Mouse (Mus musculus): ENCODE measurements around the gene Ergic1. TPM values are rescaled to one million over a fixed set of nuclear protein-coding genes. Genes with fewer than 3 reads are reported as not detected.

The Ergic1 gene
- polyA plus RNA-seq, 1 experiment from 2014 or later: 34.4 TPM

- TF ChIP-seq CTCF (IDR thresholded peaks at IDR 0.05; ENCODE audit: low read depth): no peak
- no peak for TF ChIP-seq EP300 (IDR thresholded peaks at IDR 0.05; ENCODE audit: low read depth)
- peaks cover 25% of the 10 kb centered on the region for H3K4me1 ChIP-seq (ENCODE audit: insufficient read depth)
- H3K27ac ChIP-seq (ENCODE audit: low read depth): no peak overlapping the region
- no peaks in the 10 kb centered on the region for H3K9me3 ChIP-seq (ENCODE audit: low read length)
- H3K36me3 ChIP-seq (replicated peaks; ENCODE audit: insufficient read depth, low read length): 0 out of 2 replicates have a peak, but pooled peaks cover 5% of the 10 kb centered on the region
- ATAC-seq (no peak), DNase-seq (no peak)
- no peak overlapping the region for H3K4me3 ChIP-seq (ENCODE audit: low read depth, low read length)
- WGBS (ENCODE audit: insufficient replicate concordance): 75% methylated on average over 5 of the region's 5 CpGs
- H3K27me3 ChIP-seq (ENCODE audit: insufficient read depth, low read length): no peaks in the 10 kb centered on the region
- H3K4me2 ChIP-seq (ENCODE audit: low read depth, low read length): no peak overlapping the region
- no peak overlapping the region for H3K9ac ChIP-seq (replicated peaks)
These were observed 57.2 kb downstream of the Ergic1 start for GRCm38 (mm10) chr17:26618498-26618897.

- 80% methylated on average over 6 of the region's 6 CpGs for WGBS (ENCODE audit: insufficient replicate concordance)
- no peak overlapping the region for H3K4me2 ChIP-seq (ENCODE audit: low read depth, low read length)
- no peaks in the 10 kb centered on the region for H3K9me3 ChIP-seq (ENCODE audit: low read length)
- no peak overlapping the region for H3K4me3 ChIP-seq (ENCODE audit: low read depth, low read length)
- H3K4me1 ChIP-seq (ENCODE audit: insufficient read depth): peaks cover 25% of the 10 kb centered on the region
- peaks cover 6% of the 10 kb centered on the region; the same call in 1 of the 2 replicates for H3K36me3 ChIP-seq (replicated peaks; ENCODE audit: insufficient read depth, low read length)
- TF ChIP-seq EP300 (IDR thresholded peaks at IDR 0.05; ENCODE audit: low read depth) (no peak), CTCF (IDR thresholded peaks at IDR 0.05; ENCODE audit: low read depth) (no peak)
- H3K27ac ChIP-seq (ENCODE audit: low read depth): no peak overlapping the region
- no peak overlapping the region for H3K9ac ChIP-seq (replicated peaks)
- ATAC-seq: no peak
- DNase-seq: no peak
- H3K27me3 ChIP-seq (ENCODE audit: insufficient read depth, low read length): no peaks in the 10 kb centered on the region
These were observed 58.3 kb downstream of the Ergic1 start for GRCm38 (mm10) chr17:26619577-26619976.

GRCm38 (mm10) chr17:26620292-26620691, 59.0 kb downstream of the Ergic1 start:
- Histone ChIP-seq H3K9me3 (ENCODE audit: low read length) (no peaks in the 10 kb centered on the region), H3K27ac (ENCODE audit: low read depth) (peak overlapping the region; percentile 66; the same call in 1 of the 2 replicates), H3K4me2 (ENCODE audit: low read depth, low read length) (no peak overlapping the region), H3K4me3 (ENCODE audit: low read depth, low read length) (no peak overlapping the region), H3K4me1 (ENCODE audit: insufficient read depth) (peaks cover 25% of the 10 kb centered on the region), H3K9ac (replicated peaks) (no peak overlapping the region), H3K27me3 (ENCODE audit: insufficient read depth, low read length) (no peaks in the 10 kb centered on the region), H3K36me3 (replicated peaks; ENCODE audit: insufficient read depth, low read length) (peaks cover 11% of the 10 kb centered on the region; the same call in 1 of the 2 replicates)
- no peak for TF ChIP-seq EP300 (IDR thresholded peaks at IDR 0.05; ENCODE audit: low read depth)
- TF ChIP-seq CTCF (IDR thresholded peaks at IDR 0.05; ENCODE audit: low read depth): 0 out of 2 replicates have a peak, but pooled peaks have one; percentile 10
- WGBS (ENCODE audit: insufficient replicate concordance): 91% methylated on average over 6 of the region's 6 CpGs
- ATAC-seq (no peak), DNase-seq (no peak)

GRCm38 (mm10) chr17:26620786-26621766, 59.8 kb downstream of the Ergic1 start:
- peaks cover 9% of the 10 kb centered on the region; the same call in 1 of the 2 replicates for H3K36me3 ChIP-seq (replicated peaks; ENCODE audit: insufficient read depth, low read length)
- peak; percentile 46 for DNase-seq
- no peak overlapping the region for H3K4me3 ChIP-seq (ENCODE audit: low read depth, low read length)
- peaks cover 25% of the 10 kb centered on the region for H3K4me1 ChIP-seq (ENCODE audit: insufficient read depth)
- H3K9ac ChIP-seq (replicated peaks): 0 out of 2 replicates have a peak overlapping the region, but pooled peaks have one; percentile 6
- H3K27ac ChIP-seq (ENCODE audit: low read depth): peak overlapping the region; percentile 66
- no peaks in the 10 kb centered on the region for H3K27me3 ChIP-seq (ENCODE audit: insufficient read depth, low read length)
- no peak for TF ChIP-seq CTCF (IDR thresholded peaks at IDR 0.05; ENCODE audit: low read depth)
- TF ChIP-seq EP300 (IDR thresholded peaks at IDR 0.05; ENCODE audit: low read depth): no peak
- H3K4me2 ChIP-seq (ENCODE audit: low read depth, low read length): no peak overlapping the region
- whole genome bisulfite sequencing (ENCODE audit: insufficient replicate concordance): 76% methylated on average over 17 of the region's 17 CpGs
- no peaks in the 10 kb centered on the region for H3K9me3 ChIP-seq (ENCODE audit: low read length)
- peak; percentile 85 for ATAC-seq

- no peak overlapping the region for H3K4me3 ChIP-seq (ENCODE audit: low read depth, low read length)
- 69% methylated on average over 5 of the region's 5 CpGs for WGBS (ENCODE audit: insufficient replicate concordance)
- ATAC-seq (peak; percentile 58), DNase-seq (no peak)
- H3K4me1 ChIP-seq (ENCODE audit: insufficient read depth): peaks cover 17% of the 10 kb centered on the region
- peaks cover 9% of the 10 kb centered on the region; the same call in 1 of the 2 replicates for H3K36me3 ChIP-seq (replicated peaks; ENCODE audit: insufficient read depth, low read length)
- peak overlapping the region; percentile 6; the same call in 1 of the 2 replicates for H3K9ac ChIP-seq (replicated peaks)
- no peaks in the 10 kb centered on the region for H3K9me3 ChIP-seq (ENCODE audit: low read length)
- H3K27ac ChIP-seq (ENCODE audit: low read depth): no peak overlapping the region; the same call in 1 of the 2 replicates
- H3K4me2 ChIP-seq (ENCODE audit: low read depth, low read length): no peak overlapping the region
- TF ChIP-seq EP300 (IDR thresholded peaks at IDR 0.05; ENCODE audit: low read depth) (no peak), CTCF (IDR thresholded peaks at IDR 0.05; ENCODE audit: low read depth) (no peak)
- H3K27me3 ChIP-seq (ENCODE audit: insufficient read depth, low read length): no peaks in the 10 kb centered on the region
These were observed 60.6 kb downstream of the Ergic1 start for GRCm38 (mm10) chr17:26621912-26622311.

GRCm38 (mm10) chr17:26623991-26624390, 62.7 kb downstream of the Ergic1 start:
- Histone ChIP-seq H3K27me3 (ENCODE audit: insufficient read depth, low read length) (no peaks in the 10 kb centered on the region), H3K27ac (ENCODE audit: low read depth) (no peak overlapping the region), H3K4me1 (ENCODE audit: insufficient read depth) (peaks cover 11% of the 10 kb centered on the region), H3K36me3 (replicated peaks; ENCODE audit: insufficient read depth, low read length) (peaks cover 10% of the 10 kb centered on the region; the same call in 1 of the 2 replicates), H3K9ac (replicated peaks) (no peak overlapping the region), H3K4me3 (ENCODE audit: low read depth, low read length) (no peak overlapping the region), H3K9me3 (ENCODE audit: low read length) (no peaks in the 10 kb centered on the region), H3K4me2 (ENCODE audit: low read depth, low read length) (no peak overlapping the region)
- no peak for ATAC-seq
- TF ChIP-seq CTCF (IDR thresholded peaks at IDR 0.05; ENCODE audit: low read depth): no peak
- TF ChIP-seq EP300 (IDR thresholded peaks at IDR 0.05; ENCODE audit: low read depth): no peak
- no peak for DNase-seq
- WGBS (ENCODE audit: insufficient replicate concordance): 75% methylated on average over 6 of the region's 6 CpGs

Measured in liver, postnatal 0 days (tissue).